ENCODE assay signal across 7 mouse cellular contexts in genomic region chr9:107633661-107634405, GRCm38 (mm10). TPM values are rescaled to one million over a fixed set of nuclear protein-coding genes. Genes with fewer than 3 reads are reported as not detected.
A peak's percentile ranks its signal among the peaks of the same experiment; 100 is the strongest.
DNase-seq lines count a peak whose midpoint lies in the region; ATAC-seq lines count a peak whose summit lies in the region.

No protein-coding gene starts in this region.

- no peaks in the 10 kb centered on the region for H3K27me3 ChIP-seq in heart, embryonic 12.5 days (replicated peaks)

- peak overlapping the region; percentile 99 for H3K4me2 ChIP-seq in heart, embryonic 12.5 days

- peak overlapping the region; percentile 90 for H3K27ac ChIP-seq in heart, embryonic 12.5 days (ENCODE audit: poor library complexity, severe bottlenecking)

- peaks cover 59% of the 10 kb centered on the region for H3K4me1 ChIP-seq in heart, embryonic 12.5 days (replicated peaks)

- WGBS in heart, embryonic 12.5 days = 2% methylated on average over 15 of the region's 15 CpGs

- no peaks in the 10 kb centered on the region for H3K9me3 ChIP-seq in heart, embryonic 12.5 days (replicated peaks)

- H3K9ac ChIP-seq in heart, embryonic 12.5 days = peak overlapping the region; percentile 96

- H3K36me3 ChIP-seq in heart, embryonic 12.5 days = peaks cover 13% of the 10 kb centered on the region; the same call in 1 of the 2 replicates

- ATAC-seq in heart, embryonic 12.5 days (ENCODE audit: insufficient number of reproducible peaks, low FRiP score) = peak; percentile 7; the same call in 1 of the 2 replicates
- ATAC-seq in megakaryocyte-erythroid progenitor cell, adult 5-6 weeks (replicated peaks; ENCODE audit: low FRiP score, low TSS enrichment, poor library complexity, severe bottlenecking) = peak; percentile 7; the same call in 1 of the 2 replicates

- DNase-seq in right cerebral cortex, postnatal 10 days (ENCODE audit: low spot score in 2 of 2) = peak; percentile 60
- no peak for DNase-seq in right cerebral cortex, postnatal 25 days
- peak; percentile 52 to 60 for DNase-seq in cerebellum, postnatal 10 days
- peak; percentile 45 for DNase-seq in kidney, postnatal 14 days
- DNase-seq in thymus, postnatal 25 days = peak; percentile 65

- peak overlapping the region; percentile 86 for H3K4me3 ChIP-seq in heart, embryonic 12.5 days

RNA-seq across cellular contexts. Expression of gene Gnai2, which starts 1.3 kb away (rescaled TPM):
- polyA plus RNA-seq in heart, embryonic 12.5 days (2016; fragmentation: Nextera tagmentation; extraction: Ambion mirVana) = 404 and 442 TPM in 2 replicates
- total RNA-seq in megakaryocyte-erythroid progenitor cell, adult 5-6 weeks (2014; fragmentation: Nextera tagmentation) = 204 and 225 TPM in 2 replicates
- 215 and 228 TPM in 2 replicates for total RNA-seq in megakaryocyte-erythroid progenitor cell, adult 5-6 weeks (2017)

RNA-seq across cellular contexts. Expression of gene Sema3b, which starts 24.8 kb away (rescaled TPM):
- polyA plus RNA-seq in heart, embryonic 12.5 days (2016; fragmentation: Nextera tagmentation; extraction: Ambion mirVana) = 10.7 and 11.2 TPM in 2 replicates
- 0.50 TPM in 1 of 2 replicates, not detected in the other for total RNA-seq in megakaryocyte-erythroid progenitor cell, adult 5-6 weeks (2014; fragmentation: Nextera tagmentation)
- not detected in 2 replicates for total RNA-seq in megakaryocyte-erythroid progenitor cell, adult 5-6 weeks (2017)

RNA-seq across cellular contexts. Expression of gene Slc38a3, which starts 35.5 kb away (rescaled TPM):
- 2.9 and 3.2 TPM in 2 replicates for polyA plus RNA-seq in heart, embryonic 12.5 days (2016; fragmentation: Nextera tagmentation; extraction: Ambion mirVana)
- total RNA-seq in megakaryocyte-erythroid progenitor cell, adult 5-6 weeks (2014; fragmentation: Nextera tagmentation) = not detected in 2 replicates
- total RNA-seq in megakaryocyte-erythroid progenitor cell, adult 5-6 weeks (2017) = not detected in 2 replicates

RNA-seq across cellular contexts. Expression of gene Gnat1, which starts 45.7 kb away (rescaled TPM):
- polyA plus RNA-seq in heart, embryonic 12.5 days (2016; fragmentation: Nextera tagmentation; extraction: Ambion mirVana) = 0.97 and 1.2 TPM in 2 replicates
- not detected in 2 replicates for total RNA-seq in megakaryocyte-erythroid progenitor cell, adult 5-6 weeks (2014; fragmentation: Nextera tagmentation)
- total RNA-seq in megakaryocyte-erythroid progenitor cell, adult 5-6 weeks (2017) = 5.3 TPM in 1 of 2 replicates, not detected in the other

RNA-seq across cellular contexts. Expression of gene Ifrd2, which starts 46.4 kb away (rescaled TPM):
- polyA plus RNA-seq in heart, embryonic 12.5 days (2016; fragmentation: Nextera tagmentation; extraction: Ambion mirVana) = 34.0 and 35.5 TPM in 2 replicates
- 226 and 251 TPM in 2 replicates for total RNA-seq in megakaryocyte-erythroid progenitor cell, adult 5-6 weeks (2014; fragmentation: Nextera tagmentation)
- 103 and 192 TPM in 2 replicates for total RNA-seq in megakaryocyte-erythroid progenitor cell, adult 5-6 weeks (2017)
